Mouse (Mus musculus): ENCODE results near the gene Pigr.

DNA sequence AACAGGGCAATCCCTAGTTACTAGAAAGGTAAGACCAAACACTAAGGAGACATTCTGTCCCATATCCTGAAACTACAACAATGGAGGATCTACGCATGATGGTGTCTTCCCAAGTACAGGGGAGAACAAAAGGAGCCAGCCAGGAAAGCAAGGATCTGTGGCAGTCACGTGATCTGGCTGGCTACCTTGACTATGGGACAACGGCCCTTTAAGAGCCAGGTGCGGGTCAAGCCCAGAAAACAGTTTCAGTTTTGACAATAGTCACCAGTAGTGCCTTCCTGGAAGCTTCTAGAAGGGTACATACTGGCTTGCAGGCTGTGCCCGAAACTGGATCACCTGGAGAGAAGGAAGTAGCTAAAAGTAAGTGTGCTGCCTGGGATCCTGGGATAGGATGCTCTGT, at the start of gene Pigr:
- no peak for TF ChIP-seq CTCF (IDR thresholded peaks at IDR 0.05)
- no peak for TF ChIP-seq POLR2A (IDR thresholded peaks at IDR 0.05; ENCODE audit: insufficient read depth, low read depth, low read length)
